Mouse (Mus musculus): ENCODE measurements around the gene Ttc28. TPM values are rescaled to one million over a fixed set of nuclear protein-coding genes. Genes with fewer than 3 reads are reported as not detected.

Gene Ttc28
- polyA plus RNA-seq, 1 experiment from 2014 or later = 21.3 TPM

- H3K4me3 ChIP-seq (replicated peaks) = no peak overlapping the region
- H3K4me1 ChIP-seq (replicated peaks) = no peaks in the 10 kb centered on the region
- no peaks in the 10 kb centered on the region for H3K9me3 ChIP-seq
- WGBS = 96% methylated on average over 5 of the region's 5 CpGs
- H3K4me2 ChIP-seq (replicated peaks) = no peak overlapping the region
- no peak overlapping the region for H3K27ac ChIP-seq
- H3K36me3 ChIP-seq = no peaks in the 10 kb centered on the region
- no peaks in the 10 kb centered on the region for H3K27me3 ChIP-seq
- no peak for ATAC-seq
- no peak overlapping the region for H3K9ac ChIP-seq (replicated peaks)
These were observed 46.2 kb downstream of the Ttc28 start for GRCm38 (mm10) chr5:110925804-110926203.

- no peaks in the 10 kb centered on the region for H3K27me3 ChIP-seq
- H3K4me3 ChIP-seq (replicated peaks) = no peak overlapping the region
- H3K4me1 ChIP-seq (replicated peaks) = no peaks in the 10 kb centered on the region
- peaks cover 4% of the 10 kb centered on the region; the same call in 1 of the 2 replicates for H3K36me3 ChIP-seq
- ATAC-seq = no peak
- H3K27ac ChIP-seq = no peak overlapping the region
- WGBS = 83% methylated on average over 3 of the region's 3 CpGs
- H3K9me3 ChIP-seq = no peaks in the 10 kb centered on the region
- no peak overlapping the region for H3K4me2 ChIP-seq (replicated peaks)
- H3K9ac ChIP-seq (replicated peaks) = no peak overlapping the region
These were observed 48.7 kb downstream of the Ttc28 start for GRCm38 (mm10) chr5:110928289-110928688.

- no peaks in the 10 kb centered on the region for H3K4me1 ChIP-seq (replicated peaks)
- WGBS = 94% methylated on average over 4 of the region's 4 CpGs
- H3K4me2 ChIP-seq (replicated peaks) = no peak overlapping the region
- H3K9ac ChIP-seq (replicated peaks) = no peak overlapping the region
- H3K36me3 ChIP-seq = peaks cover 4% of the 10 kb centered on the region; the same call in 1 of the 2 replicates
- H3K4me3 ChIP-seq (replicated peaks) = no peak overlapping the region
- H3K9me3 ChIP-seq = no peaks in the 10 kb centered on the region
- H3K27ac ChIP-seq = no peak overlapping the region
- no peak for ATAC-seq
- no peaks in the 10 kb centered on the region for H3K27me3 ChIP-seq
These were observed 49.7 kb downstream of the Ttc28 start for GRCm38 (mm10) chr5:110929306-110929705.

- Histone ChIP-seq H3K4me2 (replicated peaks) (no peak overlapping the region), H3K9me3 (no peaks in the 10 kb centered on the region), H3K4me1 (replicated peaks) (0 out of 2 replicates have a peak, but pooled peaks cover 2% of the 10 kb centered on the region), H3K4me3 (replicated peaks) (no peak overlapping the region), H3K36me3 (peaks cover 4% of the 10 kb centered on the region; the same call in 1 of the 2 replicates), H3K9ac (replicated peaks) (no peak overlapping the region), H3K27ac (no peak overlapping the region), H3K27me3 (no peaks in the 10 kb centered on the region)
- ATAC-seq = no peak
- WGBS = 28% methylated on average over 5 of the region's 5 CpGs
These were observed 57.0 kb downstream of the Ttc28 start for GRCm38 (mm10) chr5:110936606-110937005.

GRCm38 (mm10) chr5:110944326-110944725, 64.7 kb downstream of the Ttc28 start:
- H3K9ac ChIP-seq (replicated peaks) = no peak overlapping the region
- no peak for ATAC-seq
- H3K4me3 ChIP-seq (replicated peaks) = no peak overlapping the region
- H3K27me3 ChIP-seq = no peaks in the 10 kb centered on the region
- 0 out of 2 replicates have a peak, but pooled peaks cover 3% of the 10 kb centered on the region for H3K36me3 ChIP-seq
- H3K4me2 ChIP-seq (replicated peaks) = no peak overlapping the region
- H3K9me3 ChIP-seq = no peaks in the 10 kb centered on the region
- 88% methylated on average over 8 of the region's 8 CpGs for WGBS
- H3K4me1 ChIP-seq (replicated peaks) = peaks cover 23% of the 10 kb centered on the region
- no peak overlapping the region for H3K27ac ChIP-seq

- no peak overlapping the region for H3K4me2 ChIP-seq (replicated peaks)
- 0 out of 2 replicates have a peak, but pooled peaks cover 3% of the 10 kb centered on the region for H3K36me3 ChIP-seq
- peak; percentile 80 for ATAC-seq
- no peak overlapping the region for H3K4me3 ChIP-seq (replicated peaks)
- H3K4me1 ChIP-seq (replicated peaks) = peaks cover 20% of the 10 kb centered on the region
- H3K27ac ChIP-seq = peak overlapping the region; percentile 54
- WGBS = 62% methylated on average over 12 of the region's 12 CpGs
- H3K9me3 ChIP-seq = no peaks in the 10 kb centered on the region
- H3K9ac ChIP-seq (replicated peaks) = no peak overlapping the region
- H3K27me3 ChIP-seq = no peaks in the 10 kb centered on the region
These were observed 69.1 kb downstream of the Ttc28 start for GRCm38 (mm10) chr5:110948476-110949399.

- H3K9ac ChIP-seq (replicated peaks) = no peak overlapping the region
- H3K36me3 ChIP-seq = 0 out of 2 replicates have a peak, but pooled peaks cover 2% of the 10 kb centered on the region
- H3K4me2 ChIP-seq (replicated peaks) = no peak overlapping the region
- peaks cover 15% of the 10 kb centered on the region for H3K4me1 ChIP-seq (replicated peaks)
- H3K4me3 ChIP-seq (replicated peaks) = no peak overlapping the region
- no peaks in the 10 kb centered on the region for H3K9me3 ChIP-seq
- 67% methylated on average over 3 of the region's 3 CpGs for WGBS
- no peak overlapping the region for H3K27ac ChIP-seq
- no peak for ATAC-seq
- no peaks in the 10 kb centered on the region for H3K27me3 ChIP-seq
These were observed 70.2 kb downstream of the Ttc28 start for GRCm38 (mm10) chr5:110949791-110950190.

GRCm38 (mm10) chr5:110958196-110958595, 78.6 kb downstream of the Ttc28 start:
- no peak for ATAC-seq

GRCm38 (mm10) chr5:110960067-110960466, 80.5 kb downstream of the Ttc28 start:
- Histone ChIP-seq H3K4me2 (replicated peaks) (no peak overlapping the region), H3K4me3 (replicated peaks) (no peak overlapping the region), H3K36me3 (no peaks in the 10 kb centered on the region), H3K27ac (no peak overlapping the region), H3K27me3 (no peaks in the 10 kb centered on the region), H3K4me1 (replicated peaks) (peaks cover 6% of the 10 kb centered on the region; the same call in 1 of the 2 replicates), H3K9me3 (no peaks in the 10 kb centered on the region), H3K9ac (replicated peaks) (no peak overlapping the region)
- WGBS = 54% methylated on average over 4 of the region's 4 CpGs
- no peak for ATAC-seq

More at GRCm38 (mm10) chr5:110958196-110958595, 78.6 kb downstream of the Ttc28 start:
- Histone ChIP-seq H3K4me2 (replicated peaks) (no peak overlapping the region), H3K36me3 (no peaks in the 10 kb centered on the region), H3K9ac (replicated peaks) (no peak overlapping the region), H3K27ac (no peak overlapping the region), H3K9me3 (no peaks in the 10 kb centered on the region), H3K4me1 (replicated peaks) (peaks cover 6% of the 10 kb centered on the region; the same call in 1 of the 2 replicates), H3K4me3 (replicated peaks) (no peak overlapping the region), H3K27me3 (no peaks in the 10 kb centered on the region)
- 81% methylated on average over 4 of the region's 4 CpGs for WGBS

- H3K27ac ChIP-seq = no peak overlapping the region
- no peaks in the 10 kb centered on the region for H3K36me3 ChIP-seq
- 0 out of 2 replicates have a peak, but pooled peaks have one; percentile 34 for ATAC-seq
- no peak overlapping the region for H3K4me2 ChIP-seq (replicated peaks)
- no peaks in the 10 kb centered on the region for H3K27me3 ChIP-seq
- WGBS = 58% methylated on average over 4 of the region's 4 CpGs
- no peak overlapping the region for H3K9ac ChIP-seq (replicated peaks)
- no peaks in the 10 kb centered on the region for H3K9me3 ChIP-seq
- no peak overlapping the region for H3K4me3 ChIP-seq (replicated peaks)
- peaks cover 6% of the 10 kb centered on the region; the same call in 1 of the 2 replicates for H3K4me1 ChIP-seq (replicated peaks)
These were observed 81.3 kb downstream of the Ttc28 start for GRCm38 (mm10) chr5:110960890-110961289.

- WGBS = 69% methylated on average over 11 of the region's 11 CpGs
- Histone ChIP-seq H3K4me3 (replicated peaks) (no peak overlapping the region), H3K36me3 (no peaks in the 10 kb centered on the region), H3K4me2 (replicated peaks) (no peak overlapping the region), H3K27me3 (no peaks in the 10 kb centered on the region), H3K27ac (no peak overlapping the region), H3K4me1 (replicated peaks) (peaks cover 3% of the 10 kb centered on the region; the same call in 1 of the 2 replicates), H3K9me3 (no peaks in the 10 kb centered on the region), H3K9ac (replicated peaks) (no peak overlapping the region)
- ATAC-seq = no peak
These were observed 88.0 kb downstream of the Ttc28 start for GRCm38 (mm10) chr5:110967483-110968055.

- Histone ChIP-seq H3K4me2 (replicated peaks) (no peak overlapping the region), H3K9ac (replicated peaks) (no peak overlapping the region), H3K4me1 (replicated peaks) (peaks cover 3% of the 10 kb centered on the region; the same call in 1 of the 2 replicates), H3K9me3 (no peaks in the 10 kb centered on the region), H3K36me3 (no peaks in the 10 kb centered on the region), H3K27ac (no peak overlapping the region), H3K27me3 (no peaks in the 10 kb centered on the region), H3K4me3 (replicated peaks) (no peak overlapping the region)
- ATAC-seq = no peak
- 64% methylated on average over 1 of the region's 1 CpGs for WGBS
These were observed 89.0 kb downstream of the Ttc28 start for GRCm38 (mm10) chr5:110968566-110968965.
